Mouse (Mus musculus) intestine, embryonic 14.5 days (tissue): ENCODE measurements around the gene Slc1a5. TPM values are rescaled to one million over a fixed set of nuclear protein-coding genes. Genes with fewer than 3 reads are reported as not detected.

Experiments used
- ATAC-seq: fragments of 200-750 bp; cut with Nextera tagmentation; replicated peaks from 2 replicates; pipeline ENCODE4 v1.8.0; 2017; ENCODE audit warnings: low read depth, moderate number of reproducible peaks, moderate TSS enrichment, moderate library complexity; ENCODE audit not compliant: low FRiP score, low TSS enrichment
- DNase-seq: peaks from one replicate; pipeline ENCODE4 v3.0.0-alpha.2; 2018; ENCODE audit warnings: low spot score
- H3K27ac ChIP-seq: fragments of 300-500 bp; sonication (generic); 2 replicates; pipeline ENCODE4 v1.5.1; 2014; ENCODE audit warnings: low read depth, mild to moderate bottlenecking, control low read depth
- H3K27me3 ChIP-seq: fragments of 300-500 bp; sonication (generic); replicated peaks from 2 replicates; pipeline ENCODE4 v1.6.1; 2014; ENCODE audit warnings: low read length, control low read depth; ENCODE audit not compliant: control insufficient read depth, insufficient read depth
- H3K36me3 ChIP-seq: fragments of 300-500 bp; sonication (generic); 2 replicates; pipeline ENCODE4 v1.6.1; 2014; ENCODE audit warnings: low read length, control low read depth; ENCODE audit not compliant: control insufficient read depth, insufficient read depth
- H3K4me1 ChIP-seq: fragments of 300-500 bp; sonication (generic); replicated peaks from 2 replicates; pipeline ENCODE4 v1.6.1; 2014; ENCODE audit warnings: low read length, control low read depth, mixed read lengths; ENCODE audit not compliant: control insufficient read depth, insufficient read depth
- H3K4me2 ChIP-seq: fragments of 300-500 bp; sonication (generic); 2 replicates; pipeline ENCODE4 v1.6.1; 2014; ENCODE audit warnings: low read length
- H3K4me3 ChIP-seq: fragments of 300-500 bp; sonication (generic); 2 replicates; pipeline ENCODE4 v1.5.1; 2014; ENCODE audit warnings: low read depth, low read length, control low read depth, mixed read lengths
- H3K9ac ChIP-seq: fragments of 300-500 bp; sonication (generic); 2 replicates; pipeline ENCODE4 v1.6.1; 2014; ENCODE audit warnings: mild to moderate bottlenecking, low read length
- H3K9me3 ChIP-seq: fragments of 300-500 bp; sonication (generic); 2 replicates; pipeline ENCODE4 v1.6.1; 2016; ENCODE audit warnings: low read length, control low read depth; ENCODE audit not compliant: control insufficient read depth
- WGBS: fragments of 180-500 bp; shearing (Covaris S2); extraction: QIAGEN DNeasy Blood & Tissue Kit; methylation state at CpG from one replicate; pipeline ENCODE4 v1.1.7; 2014; 5-methylcytosine and 5-hydroxymethylcytosine counted together
- polyA plus RNA-seq: library from polyadenylated mRNA; unstranded; fragments of >200 nt; fragmentation: Nextera tagmentation; extraction: Ambion mirVana; gene quantifications from 2 replicates; pipeline ENCODE4 v1.2.1, GENCODE M21; 2014

The Slc1a5 gene
- polyA plus RNA-seq, 1 experiment from 2014 or later, result 43.9 TPM

GRCm38 (mm10) chr7:16819794-16820193 is 38.7 kb downstream of the Slc1a5 start:
- Histone ChIP-seq H3K27ac (no peak overlapping the region), H3K4me3 (no peak overlapping the region), H3K9ac (no peak overlapping the region), H3K4me1 (peaks cover 34% of the 10 kb centered on the region), H3K9me3 (no peaks in the 10 kb centered on the region), H3K27me3 (no peaks in the 10 kb centered on the region), H3K4me2 (no peak overlapping the region), H3K36me3 (peaks cover 29% of the 10 kb centered on the region)
- no peak for ATAC-seq
- 85% methylated on average over 5 of the region's 5 CpGs for WGBS
- DNase-seq, result no peak

GRCm38 (mm10) chr7:16820271-16820763 is 39.2 kb downstream of the Slc1a5 start:
- no peak for DNase-seq
- Histone ChIP-seq H3K9me3 (no peaks in the 10 kb centered on the region), H3K4me2 (no peak overlapping the region), H3K27ac (no peak overlapping the region), H3K4me3 (no peak overlapping the region), H3K4me1 (peaks cover 34% of the 10 kb centered on the region), H3K9ac (no peak overlapping the region), H3K36me3 (peaks cover 34% of the 10 kb centered on the region), H3K27me3 (no peaks in the 10 kb centered on the region)
- 69% methylated on average over 5 of the region's 5 CpGs for WGBS
- no peak for ATAC-seq

GRCm38 (mm10) chr7:16821091-16821490 is 40.0 kb downstream of the Slc1a5 start:
- no peak overlapping the region for H3K9ac ChIP-seq
- peaks cover 29% of the 10 kb centered on the region for H3K4me1 ChIP-seq
- DNase-seq (no peak), ATAC-seq (no peak)
- no peaks in the 10 kb centered on the region for H3K9me3 ChIP-seq
- H3K4me2 ChIP-seq, result no peak overlapping the region
- peaks cover 42% of the 10 kb centered on the region for H3K36me3 ChIP-seq
- 37% methylated on average over 3 of the region's 3 CpGs for WGBS
- no peak overlapping the region for H3K4me3 ChIP-seq
- H3K27ac ChIP-seq, result peak overlapping the region; percentile 17; the same call in 1 of the 2 replicates
- H3K27me3 ChIP-seq, result no peaks in the 10 kb centered on the region

GRCm38 (mm10) chr7:16821669-16822101 is 40.5 kb downstream of the Slc1a5 start:
- Histone ChIP-seq H3K4me1 (peaks cover 29% of the 10 kb centered on the region), H3K9me3 (no peaks in the 10 kb centered on the region), H3K27ac (no peak overlapping the region), H3K4me3 (no peak overlapping the region), H3K27me3 (no peaks in the 10 kb centered on the region), H3K36me3 (peaks cover 48% of the 10 kb centered on the region), H3K9ac (no peak overlapping the region), H3K4me2 (no peak overlapping the region)
- WGBS, result 77% methylated on average over 4 of the region's 4 CpGs
- DNase-seq (no peak), ATAC-seq (no peak)

GRCm38 (mm10) chr7:16823734-16824133 is 42.6 kb downstream of the Slc1a5 start:
- ATAC-seq, result no peak
- peaks cover 63% of the 10 kb centered on the region for H3K36me3 ChIP-seq
- 80% methylated on average over 5 of the region's 5 CpGs for WGBS
- no peak overlapping the region for H3K4me3 ChIP-seq
- peaks cover 14% of the 10 kb centered on the region for H3K4me1 ChIP-seq
- H3K9ac ChIP-seq, result no peak overlapping the region
- no peak overlapping the region for H3K27ac ChIP-seq
- no peak overlapping the region for H3K4me2 ChIP-seq
- DNase-seq, result no peak
- no peaks in the 10 kb centered on the region for H3K27me3 ChIP-seq
- H3K9me3 ChIP-seq, result no peaks in the 10 kb centered on the region

- H3K9ac ChIP-seq, result no peak overlapping the region
- H3K9me3 ChIP-seq, result no peaks in the 10 kb centered on the region
- 85% methylated on average over 10 of the region's 10 CpGs for WGBS
- H3K4me2 ChIP-seq, result no peak overlapping the region
- H3K27ac ChIP-seq, result no peak overlapping the region
- H3K36me3 ChIP-seq, result peaks cover 82% of the 10 kb centered on the region
- H3K27me3 ChIP-seq, result no peaks in the 10 kb centered on the region
- H3K4me1 ChIP-seq, result peaks cover 5% of the 10 kb centered on the region
- ATAC-seq (0 out of 2 replicates have a peak, but pooled peaks have one; percentile 4), DNase-seq (no peak)
- no peak overlapping the region for H3K4me3 ChIP-seq
These were observed 44.6 kb downstream of the Slc1a5 start for GRCm38 (mm10) chr7:16825785-16826184.

- ATAC-seq, result no peak
- Histone ChIP-seq H3K4me3 (no peak overlapping the region), H3K27ac (no peak overlapping the region), H3K4me1 (no peaks in the 10 kb centered on the region), H3K9me3 (no peaks in the 10 kb centered on the region), H3K27me3 (no peaks in the 10 kb centered on the region), H3K4me2 (no peak overlapping the region), H3K9ac (no peak overlapping the region), H3K36me3 (peaks cover 90% of the 10 kb centered on the region)
- 87% methylated on average over 5 of the region's 5 CpGs for WGBS
- DNase-seq, result no peak
These were observed 45.4 kb downstream of the Slc1a5 start for GRCm38 (mm10) chr7:16826571-16826970.

GRCm38 (mm10) chr7:16827274-16827673 is 46.1 kb downstream of the Slc1a5 start:
- 71% methylated on average over 4 of the region's 4 CpGs for WGBS
- H3K4me2 ChIP-seq, result no peak overlapping the region
- no peaks in the 10 kb centered on the region for H3K4me1 ChIP-seq
- no peak overlapping the region for H3K9ac ChIP-seq
- no peaks in the 10 kb centered on the region for H3K27me3 ChIP-seq
- H3K9me3 ChIP-seq, result no peaks in the 10 kb centered on the region
- no peak overlapping the region for H3K4me3 ChIP-seq
- DNase-seq (no peak), ATAC-seq (no peak)
- H3K27ac ChIP-seq, result no peak overlapping the region
- peaks cover 97% of the 10 kb centered on the region for H3K36me3 ChIP-seq

GRCm38 (mm10) chr7:16830449-16830848 is 49.3 kb downstream of the Slc1a5 start:
- Histone ChIP-seq H3K9me3 (no peaks in the 10 kb centered on the region), H3K4me3 (no peak overlapping the region), H3K4me2 (no peak overlapping the region), H3K27ac (no peak overlapping the region), H3K4me1 (no peaks in the 10 kb centered on the region), H3K27me3 (no peaks in the 10 kb centered on the region), H3K36me3 (peaks cover 100% of the 10 kb centered on the region), H3K9ac (no peak overlapping the region)
- no peak for ATAC-seq
- DNase-seq, result no peak
- 85% methylated on average over 9 of the region's 9 CpGs for WGBS
